Mouse (Mus musculus): Measurements from ENCODE around the gene Eef1g.

GRCm38 (mm10) chr19:8919684-8920072 is 47.2 kb upstream of the Eef1g start:
- TF ChIP-seq CTCF (IDR thresholded peaks at IDR 0.05; ENCODE audit: low read depth) (no peak), EP300 (optimal IDR thresholded peaks at IDR 0.05) (no peak)
